Mouse (Mus musculus) right cerebral cortex, adult 18-20 months (tissue): ENCODE data around the gene Ak5.
A peak's percentile ranks its signal among the peaks of the same experiment; 100 is the strongest.

ENCODE experiments used
- DNase-seq: peaks from one replicate; pipeline ENCODE4 v3.0.0; 2022; ENCODE audit warnings: mixed read lengths

Gene Ak5

DNA sequence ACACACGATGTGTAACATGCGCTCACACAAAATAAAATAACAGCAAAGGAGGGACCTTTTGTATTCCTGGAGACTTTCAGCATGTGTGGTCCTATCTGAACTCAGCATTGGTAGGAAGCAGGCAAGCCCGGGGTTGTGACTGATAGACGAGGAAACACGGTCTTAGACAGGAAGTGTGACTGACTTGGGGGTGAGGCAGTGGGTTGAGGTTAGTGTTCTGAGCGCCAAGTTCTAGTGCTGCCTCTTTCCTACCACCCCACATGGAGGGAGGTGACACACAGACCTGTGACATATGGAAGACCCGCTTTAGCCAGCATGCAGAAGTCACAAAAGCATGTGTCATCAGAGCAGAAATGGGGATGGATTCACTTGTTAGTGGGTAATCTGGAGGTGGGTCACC lies 158.9 kb downstream of the Ak5 start:
- no peak for DNase-seq

DNA sequence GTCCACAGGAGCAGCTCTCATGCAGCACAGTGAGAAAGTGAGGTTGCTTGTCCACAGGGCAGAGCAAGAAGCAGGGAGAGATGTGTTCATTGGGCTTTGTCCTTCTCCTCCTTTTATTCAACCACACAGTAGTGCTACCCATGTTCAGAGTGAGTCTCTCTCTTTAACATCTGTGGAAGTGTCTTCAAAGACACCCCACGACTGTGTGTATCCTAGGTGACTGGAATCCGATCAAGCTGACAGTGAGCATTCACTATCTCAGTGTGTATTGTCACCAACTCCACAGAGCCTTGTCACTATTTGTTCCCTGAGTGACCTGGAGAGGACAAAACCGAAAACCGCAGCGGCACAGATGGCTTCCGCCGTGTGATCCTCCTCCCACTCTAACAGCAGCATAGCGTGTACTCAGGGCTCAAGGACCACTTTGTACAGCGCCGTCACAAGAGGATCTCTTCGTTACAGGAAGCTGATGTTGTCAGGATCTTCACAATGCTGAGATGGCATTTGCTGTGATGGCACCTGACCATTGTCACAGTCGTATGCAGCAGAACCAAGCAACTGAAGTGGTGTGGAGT lies 159.7 kb downstream of the Ak5 start:
- DNase-seq, result no peak

DNA sequence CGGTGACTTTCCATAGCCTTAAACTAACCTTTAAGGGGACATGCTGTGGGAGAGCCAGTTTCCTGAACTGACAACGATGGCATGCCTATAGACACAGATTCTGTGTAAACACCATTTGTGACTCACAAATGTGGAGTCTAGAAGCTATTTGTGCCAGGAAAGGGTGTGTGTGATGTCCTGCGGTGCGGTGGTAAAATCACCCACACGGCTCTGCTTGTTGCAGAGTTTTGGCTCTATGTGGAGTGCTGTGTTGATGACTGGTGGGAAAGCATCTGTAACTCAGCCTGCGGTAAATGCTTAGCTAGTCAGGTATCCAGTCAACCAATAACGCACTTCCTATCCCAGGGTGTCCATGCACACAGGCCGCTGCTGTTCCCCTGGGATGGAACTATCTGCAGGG lies 160.3 kb downstream of the Ak5 start:
- DNase-seq, result no peak

DNA sequence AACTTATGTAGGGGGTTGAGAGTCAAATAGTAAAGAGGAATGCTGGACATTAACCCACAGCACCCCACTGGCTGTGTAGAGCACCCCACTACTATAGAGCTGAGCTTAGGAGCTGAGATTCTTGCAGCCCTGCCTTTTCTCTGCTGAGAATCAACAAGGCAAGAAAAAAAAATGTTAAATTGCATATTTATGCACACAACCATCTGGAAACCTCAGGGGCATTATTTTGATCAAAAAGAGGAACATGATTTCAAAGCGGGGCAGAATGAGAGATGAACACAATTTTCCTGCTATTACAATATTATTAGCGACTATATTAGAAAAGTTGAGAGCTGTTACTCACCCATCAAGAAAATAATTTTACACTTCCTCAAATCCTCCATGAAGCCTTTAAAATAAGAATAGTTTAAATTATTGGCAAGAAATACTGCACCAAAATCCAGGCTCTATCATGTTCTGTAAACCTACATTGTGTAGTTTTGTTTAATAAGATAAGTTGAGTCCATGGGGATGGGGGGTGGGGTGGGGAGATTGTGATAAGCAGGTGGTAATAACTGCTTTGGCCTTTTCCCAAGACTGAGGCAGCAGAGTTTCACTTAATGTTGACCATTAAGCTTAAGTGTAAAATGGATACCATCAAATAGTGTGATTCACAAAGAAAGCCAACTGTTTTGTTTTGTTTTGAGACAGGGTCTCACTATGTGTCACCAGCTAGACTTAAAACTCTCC lies 169.0 kb downstream of the Ak5 start:
- no peak for DNase-seq

DNA sequence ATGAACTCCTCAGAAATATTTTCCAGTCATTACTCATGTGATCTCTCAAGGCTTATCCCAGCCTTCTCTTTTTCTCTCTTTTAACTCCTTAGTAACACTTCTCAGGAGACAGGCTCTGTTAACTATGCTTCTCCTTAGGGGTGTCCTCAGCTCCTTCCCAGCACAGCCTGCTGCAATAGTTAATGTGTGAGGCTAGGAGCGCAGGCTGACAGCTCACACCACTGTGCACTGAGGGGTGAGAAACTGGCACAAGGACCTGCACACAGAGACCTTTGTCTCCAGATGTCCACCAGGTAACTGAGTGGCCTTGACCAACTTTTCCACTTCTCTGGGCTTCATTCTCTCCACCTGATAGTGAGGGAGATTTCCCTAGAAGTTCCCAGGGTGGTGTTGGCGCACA lies 170.3 kb downstream of the Ak5 start:
- DNase-seq, result no peak

DNA sequence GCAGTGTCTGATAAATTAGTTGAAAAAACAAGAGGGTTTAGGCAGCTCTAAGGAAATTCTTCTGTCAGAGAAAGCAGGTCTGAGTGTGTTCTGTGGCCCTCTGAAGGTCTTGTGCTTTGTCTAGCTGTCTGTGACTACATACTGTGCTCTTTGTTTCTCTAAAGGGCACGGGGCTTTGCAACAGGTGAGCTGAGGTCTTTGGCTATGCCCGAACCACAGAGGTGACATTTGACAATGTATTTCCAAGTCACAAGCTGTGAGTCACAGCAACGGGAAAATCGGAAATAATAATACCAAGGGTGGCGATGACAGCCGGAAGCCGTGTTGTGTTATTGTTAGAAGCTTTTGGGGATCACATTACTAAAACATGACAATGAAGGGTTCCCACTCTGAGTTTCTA lies 171.1 kb downstream of the Ak5 start:
- DNase-seq, result no peak

DNA sequence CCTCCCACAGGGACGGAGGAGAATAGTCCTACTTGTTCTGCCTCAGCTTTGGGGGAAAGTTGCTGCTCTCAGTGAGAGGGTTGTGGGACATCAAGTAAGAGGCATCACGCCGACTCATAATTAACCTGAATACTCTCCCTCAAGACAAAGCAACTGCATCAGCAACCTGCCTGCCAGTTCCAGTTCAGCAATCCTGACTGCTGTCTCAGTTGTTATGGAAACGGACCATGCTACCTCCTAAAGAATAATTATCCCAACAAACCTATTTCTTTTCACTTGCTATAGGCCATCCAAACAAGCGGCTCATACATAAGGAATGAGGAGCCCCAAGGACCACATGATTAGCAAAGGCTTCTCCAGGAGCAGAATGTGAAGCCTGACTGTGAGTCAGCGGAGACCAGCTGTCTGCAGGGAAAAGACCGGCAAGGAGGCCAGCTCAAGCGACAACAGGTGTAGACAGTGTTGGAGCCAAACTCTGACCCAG lies 172.7 kb downstream of the Ak5 start:
- DNase-seq, result no peak

DNA sequence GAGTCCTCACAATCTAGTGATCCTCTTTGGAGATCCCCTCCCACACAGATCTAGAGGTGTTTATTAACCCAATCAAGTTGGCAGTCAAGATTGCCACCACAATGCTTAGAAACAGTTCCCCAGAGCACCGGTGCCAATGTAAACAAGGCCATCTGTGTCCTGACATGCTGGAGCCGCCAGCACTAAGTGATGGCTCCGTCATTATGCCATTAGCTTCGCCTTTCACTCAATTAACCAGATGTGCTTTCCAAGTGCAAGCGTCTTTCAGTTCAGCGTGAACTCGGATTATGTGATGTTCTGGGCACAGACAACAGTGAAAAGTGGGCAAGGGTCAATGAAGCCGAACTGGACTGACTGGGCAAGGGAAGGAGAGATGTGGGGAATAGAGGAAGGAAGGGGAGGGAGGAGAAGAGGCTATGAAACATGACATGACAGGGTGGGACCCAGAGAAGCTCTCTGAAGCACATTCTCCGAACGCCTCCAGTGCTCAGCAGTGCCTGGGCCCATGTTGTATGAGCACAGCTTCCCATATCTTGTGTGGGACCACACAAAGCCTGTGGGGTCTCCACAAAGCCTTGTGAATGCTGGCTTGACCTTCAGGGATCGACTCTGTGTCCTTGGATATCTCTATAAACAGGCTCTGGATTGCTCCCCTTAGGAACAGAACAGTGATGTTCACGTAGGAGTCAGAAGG lies 173.3 kb downstream of the Ak5 start:
- DNase-seq, result no peak

DNA sequence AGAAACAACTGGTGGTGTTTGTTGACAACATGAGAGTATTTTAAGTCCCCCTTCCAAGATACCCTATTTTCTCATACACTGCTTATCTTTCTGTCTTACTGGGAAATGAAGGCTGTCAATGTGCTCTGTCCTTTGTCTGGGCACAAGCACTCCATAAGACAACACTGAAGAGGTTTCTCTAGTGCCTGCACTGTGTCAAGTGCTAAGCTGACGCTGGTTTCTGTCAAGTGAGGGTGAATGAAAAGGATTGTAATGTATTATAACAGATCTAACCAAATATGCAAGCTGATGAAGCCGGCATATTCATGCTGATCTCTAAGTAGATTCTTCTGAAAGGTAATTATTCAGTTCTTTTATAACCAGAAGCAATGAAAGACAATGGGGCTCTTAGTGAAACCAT lies 174.3 kb downstream of the Ak5 start:
- DNase-seq, result no peak

DNA sequence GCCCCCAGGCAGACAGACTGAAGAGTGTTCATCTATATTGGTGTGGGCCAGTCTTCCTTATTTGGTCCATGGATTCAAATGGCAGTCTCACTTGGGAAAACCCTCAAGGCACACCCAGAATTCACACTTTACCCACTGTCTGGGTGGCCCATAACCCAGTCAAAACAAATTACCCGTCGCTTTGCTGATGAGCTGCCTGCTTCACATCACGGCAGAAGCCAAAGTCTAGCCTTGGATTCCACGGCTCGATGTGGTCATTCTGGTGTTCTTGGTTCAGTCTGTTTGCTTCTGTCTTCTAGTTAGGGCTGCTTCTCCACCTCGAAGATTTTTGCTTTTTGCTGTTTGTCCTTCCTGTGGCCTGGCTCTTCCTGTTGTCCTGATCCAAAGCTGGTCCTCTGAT lies 175.9 kb downstream of the Ak5 start:
- DNase-seq, result no peak

DNA sequence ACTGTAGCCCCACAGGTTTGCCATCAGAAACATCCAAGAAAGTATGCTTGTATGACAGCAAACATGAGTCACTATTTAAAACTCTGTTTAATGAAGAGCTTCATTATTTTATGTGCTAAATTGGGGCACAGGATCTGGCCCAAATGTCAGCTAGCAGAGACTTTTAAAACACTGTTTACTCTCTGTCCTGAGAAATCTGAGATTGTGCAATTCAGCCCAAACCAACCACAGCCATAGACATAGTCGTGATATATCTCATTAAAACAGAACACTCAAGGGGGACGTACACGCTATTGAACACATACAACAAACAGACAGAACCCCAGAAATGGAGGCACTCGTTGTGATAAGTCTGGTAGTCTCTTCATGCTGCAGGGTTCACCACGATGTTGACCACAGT lies 177.7 kb downstream of the Ak5 start:
- DNase-seq, result no peak

DNA sequence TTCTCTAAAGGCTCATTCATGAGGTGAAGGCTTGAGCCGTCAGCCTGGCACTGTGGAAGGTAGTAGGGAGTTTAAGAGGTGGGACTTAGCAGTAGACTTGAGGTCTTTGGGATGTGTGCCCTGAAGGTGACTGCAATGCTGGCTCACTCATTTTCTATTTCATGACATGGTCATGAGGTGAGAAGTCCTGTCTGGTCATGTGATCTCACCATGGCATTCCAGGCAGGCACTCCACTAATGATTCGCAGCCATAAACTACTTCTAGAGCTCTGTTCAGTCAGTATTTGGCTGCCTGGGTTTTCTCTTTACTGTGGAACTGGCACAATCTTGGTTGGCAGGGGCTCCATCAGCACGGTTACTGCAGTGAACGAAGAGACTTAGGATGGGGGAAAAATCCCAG lies 179.2 kb downstream of the Ak5 start:
- DNase-seq, result no peak

DNA sequence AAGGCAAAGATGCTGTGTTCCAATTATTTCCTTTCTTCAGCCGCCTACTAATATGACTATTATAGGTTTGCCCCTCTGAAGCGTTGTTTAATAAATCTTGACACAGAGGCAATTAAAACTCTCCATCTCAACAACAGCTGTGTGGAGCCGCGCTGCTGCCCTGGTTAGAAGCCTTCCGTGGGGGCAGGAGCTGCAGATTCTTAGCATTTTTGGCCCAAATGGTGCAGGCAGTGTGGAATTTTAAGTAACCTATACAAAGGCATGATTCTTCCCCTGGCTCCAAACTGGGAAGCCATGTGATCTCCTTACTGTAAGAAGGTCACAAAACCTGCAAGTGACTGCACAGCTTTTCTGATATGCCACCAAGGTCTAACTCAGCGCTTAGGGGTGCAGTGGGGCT lies 184.0 kb downstream of the Ak5 start:
- peak; percentile 53 for DNase-seq

DNA sequence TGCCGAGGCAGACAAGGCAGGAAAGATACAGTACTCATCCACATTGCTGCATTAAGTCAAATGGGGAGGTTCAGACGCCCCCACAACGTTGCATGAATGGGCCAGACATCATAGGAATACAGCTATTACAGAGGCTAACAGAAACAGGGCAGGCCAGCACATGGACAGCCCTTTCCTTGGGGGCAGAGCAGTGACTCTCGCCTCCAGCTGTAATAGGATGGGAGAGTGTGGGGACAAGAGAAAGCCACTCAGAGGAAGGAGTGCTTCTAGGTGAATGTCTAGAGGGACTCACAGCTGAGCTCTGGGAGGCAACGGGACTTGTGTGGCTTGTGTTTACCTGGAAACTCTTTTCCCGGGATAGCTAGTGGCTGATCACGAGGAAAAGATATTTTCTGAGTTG lies 184.4 kb downstream of the Ak5 start:
- DNase-seq, result no peak

DNA sequence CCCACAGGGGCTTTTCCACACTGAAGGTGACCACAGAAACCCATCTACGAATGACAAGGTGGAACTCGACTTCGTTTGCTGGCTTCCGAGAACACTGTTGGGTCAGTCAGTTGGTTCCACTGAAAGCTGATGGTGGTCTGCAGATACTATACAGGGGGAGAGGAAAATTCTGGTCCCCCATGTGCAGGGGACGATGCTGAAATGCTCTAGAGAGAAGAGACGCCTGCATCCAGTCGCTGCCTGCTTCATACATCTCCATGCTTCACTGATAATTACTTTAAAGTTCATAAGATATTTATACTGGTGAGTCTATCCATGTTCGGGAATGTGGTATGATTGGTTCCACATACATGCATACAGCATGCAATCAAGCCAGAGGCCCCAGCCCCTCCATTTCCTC lies 186.0 kb downstream of the Ak5 start:
- DNase-seq, result no peak

DNA sequence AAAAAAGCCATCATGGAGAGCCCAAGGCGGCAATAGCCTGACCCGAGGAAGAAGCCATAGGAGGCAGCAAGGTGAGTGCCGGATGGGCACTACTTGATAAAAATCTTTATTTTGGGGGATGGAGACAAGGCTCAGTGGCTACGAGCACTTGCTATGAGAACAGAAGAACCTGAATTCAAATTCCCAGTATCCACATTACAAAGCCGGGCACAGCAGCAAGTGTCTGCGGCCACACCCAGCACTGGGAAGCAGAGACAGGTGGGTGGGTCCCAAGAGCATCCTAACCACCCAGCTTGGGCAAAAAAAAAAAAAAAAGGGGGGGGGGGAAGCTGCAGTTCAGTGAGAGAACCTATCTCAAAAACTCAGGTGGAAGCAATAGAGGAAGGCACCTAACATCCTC lies 187.8 kb downstream of the Ak5 start:
- no peak for DNase-seq

DNA sequence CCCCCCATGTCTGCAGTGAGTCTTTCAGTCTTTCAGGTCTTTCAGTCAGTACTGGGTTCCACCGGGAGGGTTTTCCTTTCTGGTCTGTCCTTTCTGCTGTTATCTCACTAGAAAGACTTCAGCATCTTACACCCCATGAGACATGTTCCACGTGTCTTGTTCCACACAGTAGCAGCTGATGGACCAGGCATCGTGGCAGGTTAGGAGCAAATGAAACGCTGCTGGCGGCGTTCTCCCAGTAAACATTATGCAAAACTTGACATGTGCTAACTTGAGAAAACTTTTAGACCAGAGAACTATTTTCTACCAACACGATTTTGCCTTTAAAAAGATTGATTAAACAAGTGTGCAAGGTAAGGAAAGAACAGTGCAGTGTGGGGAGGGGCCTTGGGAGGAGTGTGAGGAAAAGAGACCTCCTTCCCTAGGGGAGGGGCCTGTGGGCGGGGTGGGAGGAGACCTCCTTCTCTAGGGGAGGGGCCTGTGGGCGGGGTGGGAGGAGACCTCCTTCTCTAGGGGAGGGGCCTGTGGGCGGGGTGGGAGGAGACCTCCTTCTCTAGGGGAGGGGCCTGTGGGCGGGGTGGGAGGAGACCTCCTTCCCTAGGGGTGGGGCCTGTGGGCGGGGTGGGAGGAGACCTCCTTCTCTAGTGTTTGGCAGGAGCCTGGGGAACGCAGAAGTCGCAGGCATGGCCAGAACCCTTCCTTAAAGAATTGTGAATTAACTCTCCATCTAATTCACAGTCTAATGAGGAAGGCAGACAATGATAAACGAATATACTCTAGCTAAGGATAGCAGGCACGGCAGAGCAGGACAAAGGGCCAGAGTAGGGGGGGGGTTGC lies 189.3 kb downstream of the Ak5 start:
- no peak for DNase-seq

DNA sequence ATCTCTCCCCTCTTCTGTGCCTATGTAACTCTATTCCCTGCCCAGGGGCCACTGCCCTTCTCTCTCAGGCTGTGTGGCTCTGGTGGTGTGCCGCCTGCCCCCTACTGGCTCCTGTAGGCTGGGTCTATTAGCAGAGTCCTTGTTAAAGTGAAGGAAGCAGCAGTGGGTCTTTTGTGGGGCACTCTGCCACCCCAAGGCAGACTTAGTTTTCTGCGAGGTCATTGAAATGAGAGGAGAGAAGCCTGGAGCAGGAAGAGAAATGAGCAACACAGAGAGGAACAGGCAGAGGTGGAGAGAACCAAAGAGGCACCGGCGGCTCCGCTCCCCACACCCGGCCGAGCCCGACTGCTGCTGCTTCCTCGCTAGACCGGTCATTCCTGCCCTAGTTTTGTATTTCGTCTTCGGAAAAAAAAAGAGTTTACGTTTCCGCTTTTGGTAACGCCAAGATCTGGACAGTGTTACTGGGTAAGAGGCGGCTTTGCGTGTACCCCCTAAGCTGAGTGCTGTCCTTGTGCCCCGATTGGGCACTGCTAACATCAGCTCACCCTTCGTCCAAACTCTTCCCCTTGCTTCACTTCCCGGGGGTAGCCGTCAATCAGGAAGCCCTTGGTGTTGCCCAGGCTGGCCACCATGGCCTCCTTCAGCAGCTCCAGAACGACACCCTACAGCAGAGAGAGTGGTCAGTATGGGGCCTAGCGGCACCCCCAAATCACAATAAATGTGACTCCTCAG lies 190.2 kb downstream of the Ak5 start:
- DNase-seq, result peak; percentile 52

DNA sequence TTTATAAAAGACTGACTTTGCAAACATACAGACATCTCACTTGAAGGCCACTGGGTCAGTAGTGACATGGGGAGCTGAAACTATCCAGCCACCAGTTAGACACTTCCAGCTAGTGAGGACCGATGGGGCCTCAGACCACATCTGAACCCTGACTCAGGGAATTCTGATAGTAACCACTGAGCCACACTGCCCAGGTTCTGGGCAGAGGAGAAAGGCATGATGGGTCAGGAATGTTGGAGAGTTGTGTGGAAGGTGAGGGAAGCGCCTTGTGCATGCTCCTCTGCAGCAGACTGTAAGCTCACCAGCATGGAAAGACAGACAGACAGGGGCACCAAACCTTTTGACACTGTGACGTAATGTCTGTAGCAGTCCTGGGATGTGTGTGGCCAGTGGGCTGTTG lies 192.3 kb downstream of the Ak5 start:
- DNase-seq, result no peak

DNA sequence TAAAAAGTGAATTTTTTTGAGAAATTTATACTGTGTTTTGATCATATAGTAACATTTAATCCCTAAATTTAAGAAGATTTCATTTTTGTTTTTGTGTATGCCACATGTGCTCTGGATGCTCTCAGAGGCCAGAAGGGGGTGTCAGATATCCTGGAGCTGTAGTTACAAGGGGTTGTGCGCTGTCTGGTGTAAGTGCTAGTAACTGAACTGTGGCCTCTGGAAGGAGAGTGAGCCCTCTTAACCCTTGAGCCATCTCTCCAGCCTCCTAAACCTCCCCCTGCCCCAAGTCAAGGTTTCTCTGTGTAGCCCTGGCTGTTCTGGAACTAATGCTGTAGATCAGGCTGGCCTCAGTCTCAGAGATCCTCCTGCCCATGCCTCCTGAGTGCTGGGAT lies 192.9 kb downstream of the Ak5 start:
- no peak for DNase-seq

DNA sequence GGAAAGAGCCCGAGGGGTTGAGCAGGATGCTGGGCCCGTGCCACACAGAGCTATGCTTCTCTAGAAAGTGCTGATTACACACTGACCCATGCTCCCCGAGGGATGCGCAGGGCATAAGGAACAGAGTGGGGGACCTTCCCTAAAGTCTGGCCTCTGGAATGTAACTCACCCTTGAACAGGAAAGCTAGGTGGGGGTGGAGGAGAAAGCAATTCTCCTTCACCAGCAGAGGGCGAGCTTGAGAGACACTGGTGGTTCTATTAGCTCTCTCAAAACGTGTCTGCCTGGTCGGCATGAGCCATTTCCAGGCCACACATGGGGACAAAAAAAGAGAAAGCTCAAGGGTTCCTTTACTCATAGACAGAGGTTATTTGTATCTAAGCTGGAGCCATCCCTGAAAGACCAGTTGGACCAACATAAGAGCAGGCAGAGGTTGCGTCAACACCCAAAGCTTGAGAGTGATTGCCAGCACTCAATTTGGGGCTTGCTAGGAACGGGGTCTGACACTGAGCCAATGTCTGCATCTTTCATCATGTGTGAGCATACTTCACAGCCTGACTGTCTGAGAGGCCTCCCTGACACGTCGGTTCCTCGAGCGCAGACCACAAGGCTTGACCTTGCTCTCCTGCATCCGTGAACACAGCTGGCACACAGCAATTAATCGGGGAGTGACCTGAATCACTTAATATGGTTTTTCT lies 193.4 kb downstream of the Ak5 start:
- DNase-seq, result peak; percentile 42

DNA sequence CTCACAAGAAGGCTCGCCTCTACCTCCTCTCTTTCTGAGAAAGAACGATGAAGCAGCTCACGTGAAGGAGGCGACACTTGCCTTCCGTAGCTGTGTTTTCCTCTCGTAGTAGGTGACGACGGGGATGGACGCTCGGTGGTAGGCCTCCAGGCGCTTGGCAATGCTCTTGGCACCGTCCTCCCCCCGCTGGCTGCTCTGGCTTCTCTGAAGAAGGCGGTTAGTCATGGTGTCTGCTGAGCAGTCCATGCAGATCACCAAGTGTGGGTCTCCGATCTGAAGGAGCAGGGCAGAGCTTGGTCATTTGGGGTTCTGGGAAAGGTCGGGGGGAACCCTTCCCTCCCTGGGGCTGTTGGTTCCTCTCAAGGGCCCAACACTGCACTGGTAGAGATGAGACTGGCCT lies 195.5 kb downstream of the Ak5 start:
- no peak for DNase-seq
